Mouse (Mus musculus): Measurements from ENCODE around the gene Arhgap24.
A peak's percentile ranks its signal among the peaks of the same experiment; 100 is the strongest.

Gene Arhgap24

GRCm38 (mm10) chr5:102788437-102788836, 307.2 kb downstream of the Arhgap24 start:
- no peak for DNase-seq (ENCODE audit: extremely low spot score, low spot score)

- DNase-seq (ENCODE audit: extremely low spot score, low spot score), result peak; percentile 18
Observed at GRCm38 (mm10) chr5:102791273-102791672, 310.1 kb downstream of the Arhgap24 start.

- no peak for DNase-seq (ENCODE audit: extremely low spot score, low spot score)
Observed at GRCm38 (mm10) chr5:102793536-102793935, 312.3 kb downstream of the Arhgap24 start.

GRCm38 (mm10) chr5:102801469-102801868, 320.3 kb downstream of the Arhgap24 start:
- DNase-seq (ENCODE audit: extremely low spot score, low spot score), result no peak

GRCm38 (mm10) chr5:102802833-102803232, 321.6 kb downstream of the Arhgap24 start:
- no peak for DNase-seq (ENCODE audit: extremely low spot score, low spot score)

- no peak for DNase-seq (ENCODE audit: extremely low spot score, low spot score)
Observed at GRCm38 (mm10) chr5:102803675-102804074, 322.5 kb downstream of the Arhgap24 start.

GRCm38 (mm10) chr5:102807518-102807917, 326.3 kb downstream of the Arhgap24 start:
- no peak for DNase-seq (ENCODE audit: extremely low spot score, low spot score)

GRCm38 (mm10) chr5:102810366-102810957, 329.3 kb downstream of the Arhgap24 start:
- DNase-seq (ENCODE audit: extremely low spot score, low spot score), result no peak

GRCm38 (mm10) chr5:102813271-102813670, 332.1 kb downstream of the Arhgap24 start:
- DNase-seq (ENCODE audit: extremely low spot score, low spot score), result no peak

- DNase-seq (ENCODE audit: extremely low spot score, low spot score), result no peak
Observed at GRCm38 (mm10) chr5:102817641-102818040, 336.4 kb downstream of the Arhgap24 start.

GRCm38 (mm10) chr5:102825538-102825937, 344.3 kb downstream of the Arhgap24 start:
- DNase-seq (ENCODE audit: extremely low spot score, low spot score), result no peak

GRCm38 (mm10) chr5:102839071-102839470, 357.9 kb downstream of the Arhgap24 start:
- no peak for DNase-seq (ENCODE audit: extremely low spot score, low spot score)

- DNase-seq (ENCODE audit: extremely low spot score, low spot score), result no peak
Observed at GRCm38 (mm10) chr5:102843934-102844709, 362.9 kb downstream of the Arhgap24 start.

- peak; percentile 70 for DNase-seq (ENCODE audit: extremely low spot score, low spot score)
Observed at GRCm38 (mm10) chr5:102844731-102845598, 363.8 kb downstream of the Arhgap24 start.

GRCm38 (mm10) chr5:102845800-102846199, 364.6 kb downstream of the Arhgap24 start:
- DNase-seq (ENCODE audit: extremely low spot score, low spot score), result no peak

GRCm38 (mm10) chr5:102847859-102848258, 366.7 kb downstream of the Arhgap24 start:
- DNase-seq (ENCODE audit: extremely low spot score, low spot score), result no peak

GRCm38 (mm10) chr5:102851761-102852160, 370.6 kb downstream of the Arhgap24 start:
- DNase-seq (ENCODE audit: extremely low spot score, low spot score), result no peak

- DNase-seq (ENCODE audit: extremely low spot score, low spot score), result no peak
Observed at GRCm38 (mm10) chr5:102853750-102854149, 372.6 kb downstream of the Arhgap24 start.

GRCm38 (mm10) chr5:102855805-102856204, 374.6 kb downstream of the Arhgap24 start:
- DNase-seq (ENCODE audit: extremely low spot score, low spot score), result no peak

GRCm38 (mm10) chr5:102858047-102858446, 376.9 kb downstream of the Arhgap24 start:
- DNase-seq (ENCODE audit: extremely low spot score, low spot score), result no peak

GRCm38 (mm10) chr5:102859749-102860148, 378.6 kb downstream of the Arhgap24 start:
- no peak for DNase-seq (ENCODE audit: extremely low spot score, low spot score)

- no peak for DNase-seq (ENCODE audit: extremely low spot score, low spot score)
Observed at GRCm38 (mm10) chr5:102868196-102868595, 387.0 kb downstream of the Arhgap24 start.
